Mouse (Mus musculus) left cerebral cortex, adult 2 months (tissue): ENCODE results near the gene Arsa. TPM values are rescaled to one million over a fixed set of nuclear protein-coding genes. Genes with fewer than 3 reads are reported as not detected.

ENCODE experiments used
- DNase-seq, 2 experiments: peaks; one replicate each; pipeline ENCODE4 v3.0.0; 2021 to 2022; ENCODE audit warnings: low spot score in 2 of 2, mixed read lengths in 1 of 2; ENCODE audit errors: extremely low spot score in 1 of 2
- H3K27ac ChIP-seq: fragments of 200-600 bp; 2 replicates; pipeline ENCODE4 v1.8.1; 2022
- H3K4me3 ChIP-seq: fragments of 200-600 bp; 2 replicates; pipeline ENCODE4 v1.8.1; 2022
- CTCF ChIP-seq: fragments of 200-600 bp; IDR thresholded peaks from 2 replicates; pipeline ENCODE4 v1.8.1; 2022; ENCODE audit warnings: antibody characterized with exemption, mild to moderate bottlenecking, moderate library complexity
- intact Hi-C: fragments of 180-260 bp; cut with DNase I; formaldehyde crosslinking; loops from one replicate; pipeline ENCODE4 v1.15.1; 2025
- total RNA-seq, 2 experiments: library from RNA; stranded (reverse); gene quantifications; 2 replicates each; pipeline ENCODE4 v1.2.3; 2021

The Arsa gene
- total RNA-seq, 2 experiments from 2014 or later, result 32.0 to 33.0 TPM

- no peak overlapping the region for H3K27ac ChIP-seq
- TF ChIP-seq CTCF, result no peak
- H3K4me3 ChIP-seq, result no peak overlapping the region
- DNase-seq, result no peak
- intact Hi-C loops, result no loop called here
These were observed 27.6 kb upstream of the Arsa start for GRCm38 (mm10) chr15:89504838-89505237.

DNA sequence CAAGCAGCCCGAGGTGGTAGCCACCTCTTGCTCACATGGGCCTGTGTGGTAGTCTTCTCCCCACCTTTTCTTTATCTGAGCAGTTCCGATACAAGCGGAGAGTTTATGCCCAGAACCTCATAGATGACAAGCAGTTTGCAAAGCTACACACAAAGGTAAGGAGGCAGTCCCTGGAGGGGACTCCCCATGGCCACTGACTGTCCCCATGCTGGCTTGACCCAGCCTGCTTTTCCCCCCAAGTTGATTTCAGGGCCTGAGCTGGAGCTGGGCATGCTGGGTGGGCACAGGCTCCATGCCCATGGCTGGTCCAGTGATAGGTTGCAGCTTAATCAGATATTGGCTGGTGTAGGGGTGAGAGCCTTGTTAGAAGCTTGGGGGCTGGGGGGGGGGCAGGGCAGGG, 24.1 kb upstream of the Arsa start:
- no peak for DNase-seq
- no peak for TF ChIP-seq CTCF
- Histone ChIP-seq H3K4me3 (no peak overlapping the region), H3K27ac (no peak overlapping the region)
- intact Hi-C loops, result loop anchor here (2.0 kb wide), 1 partner anchor 15 kb away; no protein-coding TSS in a partner anchor

- peak overlapping the region; percentile 86 for H3K27ac ChIP-seq
- H3K4me3 ChIP-seq, result peak overlapping the region; percentile 81
- intact Hi-C loops, result loop anchor here (2.0 kb wide), 1 partner anchor 16 kb away; no protein-coding TSS in a partner anchor
- DNase-seq, result peak in 1 of 2 experiments; percentile 39
- TF ChIP-seq CTCF, result no peak
These were observed 23.1 kb upstream of the Arsa start for GRCm38 (mm10) chr15:89500221-89500791.

DNA sequence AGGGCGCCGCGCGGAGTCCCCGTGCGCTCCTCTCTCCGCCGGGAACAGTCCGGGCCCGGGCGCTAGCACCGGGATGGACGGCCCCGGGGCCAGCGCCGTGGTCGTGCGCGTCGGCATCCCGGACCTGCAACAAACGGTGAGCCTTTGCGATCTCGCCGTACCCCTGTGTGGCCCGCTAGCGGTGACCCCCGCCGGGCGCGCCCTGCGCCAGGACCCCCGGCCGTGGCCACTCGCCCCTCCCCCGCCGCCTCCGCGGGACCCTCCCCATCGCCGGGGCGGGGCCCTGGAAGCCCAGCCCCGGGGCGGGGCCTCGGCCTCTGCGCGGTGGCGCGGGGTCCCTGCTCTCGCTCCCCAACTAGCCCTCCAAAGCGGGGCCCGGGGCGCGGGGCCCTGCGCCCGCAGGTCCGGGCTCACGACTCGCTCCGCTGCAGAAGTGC, 22.6 kb upstream of the Arsa start:
- intact Hi-C loops, result loop anchor here (2.0 to 5.0 kb wide), 3 partner anchors 17 to 32 kb away; partner anchors contain the start of gene Arsa
- TF ChIP-seq CTCF, result no peak
- peak; percentile 67 to 76 for DNase-seq

DNA sequence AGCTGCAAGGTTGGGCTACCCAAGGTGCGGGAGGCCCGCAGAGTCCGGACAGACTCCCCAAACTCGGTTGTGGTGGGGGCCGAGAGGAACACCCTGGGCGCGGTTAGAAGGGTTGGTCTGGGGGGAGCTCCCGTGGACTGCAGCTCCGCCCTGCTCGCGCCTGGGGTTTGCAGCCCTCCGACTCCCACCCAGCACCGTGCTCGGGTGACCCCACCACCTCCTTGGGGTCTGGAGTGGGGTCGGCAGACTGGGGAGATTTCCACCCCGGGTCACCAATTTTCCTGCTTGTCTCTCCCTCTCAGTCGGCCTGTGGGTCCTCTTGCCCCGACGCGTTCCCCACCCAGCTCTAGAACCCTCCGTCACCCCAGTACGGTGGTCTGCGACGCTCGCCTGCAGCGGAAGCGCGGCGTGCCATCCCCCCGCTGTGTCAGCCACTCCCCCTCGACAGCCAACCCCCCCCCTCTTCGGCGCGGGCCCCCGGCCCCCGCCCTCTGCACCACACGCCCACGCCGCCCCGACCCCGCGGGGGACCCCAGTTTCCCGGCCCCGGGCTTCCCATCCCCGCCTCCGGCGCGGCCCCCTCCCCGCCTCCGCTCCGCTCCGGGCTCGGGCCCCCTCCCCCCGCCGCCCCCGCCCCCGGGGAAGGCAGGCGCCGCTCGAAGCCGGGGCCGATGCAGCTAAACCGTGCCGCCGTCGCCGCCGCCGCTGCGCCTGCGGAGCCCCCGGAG, 21.9 kb upstream of the Arsa start, which contains the start of gene Shank3:
Gene Shank3, plus strand, starts transcription at position 663 of the 728 bp plus-strand sequence.
- peak; percentile 44 to 54 for DNase-seq
- Histone ChIP-seq H3K27ac (peak within 1 kb of the TSS; percentile 96), H3K4me3 (peak within 1 kb of the TSS; percentile 81)
- no peak for TF ChIP-seq CTCF
- intact Hi-C loops, result loop anchor here (1.0 to 5.0 kb wide), 3 partner anchors 22 to 45 kb away; partner anchors contain the start of gene Arsa

More for the DNA sequence above, 22.6 kb upstream of the Arsa start:
- Histone ChIP-seq H3K27ac (peak overlapping the region; percentile 86), H3K4me3 (peak overlapping the region; percentile 81)

GRCm38 (mm10) chr15:89498049-89498960, 21.1 kb upstream of the Arsa start:
- no peak; the same call in 1 of the 2 replicates for TF ChIP-seq CTCF
- intact Hi-C loops, result loop anchor here (1.0 to 5.0 kb wide), 3 partner anchors 22 to 44 kb away; partner anchors contain the start of gene Arsa
- H3K27ac ChIP-seq, result peak overlapping the region; percentile 96
- DNase-seq, result peak; percentile 86
- H3K4me3 ChIP-seq, result peak overlapping the region; percentile 81

- no peak for TF ChIP-seq CTCF
- intact Hi-C loops, result loop anchor here (1.0 to 5.0 kb wide), 3 partner anchors 21 to 43 kb away; partner anchors contain the start of gene Arsa
- Histone ChIP-seq H3K27ac (peak overlapping the region; percentile 96), H3K4me3 (peak overlapping the region; percentile 81)
- no peak for DNase-seq
These were observed 20.3 kb upstream of the Arsa start for GRCm38 (mm10) chr15:89497391-89498048.

GRCm38 (mm10) chr15:89496841-89497240, 19.6 kb upstream of the Arsa start:
- intact Hi-C loops, result loop anchor here (5.0 kb wide), 1 partner anchor 35 kb away; no protein-coding TSS in a partner anchor
- peak overlapping the region; percentile 96; the same call in 1 of the 2 replicates for H3K27ac ChIP-seq
- no peak overlapping the region for H3K4me3 ChIP-seq
- DNase-seq, result no peak
- TF ChIP-seq CTCF, result no peak

- DNase-seq, result no peak
- TF ChIP-seq CTCF, result no peak
- Histone ChIP-seq H3K27ac (peak overlapping the region; percentile 30; the same call in 1 of the 2 replicates), H3K4me3 (no peak overlapping the region)
- intact Hi-C loops, result loop anchor here (5.0 kb wide), 1 partner anchor 36 kb away; no protein-coding TSS in a partner anchor
These were observed 18.9 kb upstream of the Arsa start for GRCm38 (mm10) chr15:89496131-89496530.

DNA sequence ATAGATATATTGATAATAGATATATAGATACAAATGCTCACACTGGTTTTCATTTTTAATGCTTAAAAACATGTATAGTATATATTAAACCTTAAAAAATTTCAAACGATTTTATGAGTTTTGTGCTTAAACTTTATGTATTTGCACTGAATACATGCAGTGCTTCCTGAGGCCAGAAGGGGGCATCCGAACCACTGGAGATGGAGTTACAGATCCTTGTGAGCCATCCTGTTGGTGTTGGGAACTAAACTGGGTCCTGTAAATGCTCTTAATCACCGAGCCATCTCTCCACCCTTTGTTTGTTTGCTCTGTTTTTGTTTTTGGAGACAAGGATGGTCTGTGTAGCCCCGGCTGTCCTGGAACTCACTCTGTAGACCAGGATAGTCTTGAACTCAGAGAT, 17.7 kb upstream of the Arsa start:
- Histone ChIP-seq H3K27ac (no peak overlapping the region), H3K4me3 (no peak overlapping the region)
- peak; percentile 56 for TF ChIP-seq CTCF
- intact Hi-C loops, result loop anchor here (5.0 kb wide), 1 partner anchor 37 kb away; no protein-coding TSS in a partner anchor
- DNase-seq, result no peak
